Mouse (Mus musculus) kidney, adult 2 months (tissue): Measurements from ENCODE around the gene Prickle2. TPM values are rescaled to one million over a fixed set of nuclear protein-coding genes. Genes with fewer than 3 reads are reported as not detected.

ENCODE experiments used
- DNase-seq: peaks from one replicate; pipeline ENCODE4 v3.0.0; 2021
- H3K27ac ChIP-seq: fragments of 200-500 bp; 2 replicates; pipeline ENCODE4 v1.5.1; 2012; ENCODE audit warnings: low read depth, low read length, control low read depth, inconsistent platforms; ENCODE audit not compliant: insufficient read depth
- H3K27me3 ChIP-seq: fragments of 200-500 bp; replicated peaks from 2 replicates; pipeline ENCODE4 v1.6.1; 2012; ENCODE audit warnings: mild to moderate bottlenecking, moderate library complexity, low read length, inconsistent platforms; ENCODE audit not compliant: control insufficient read depth, insufficient read depth
- H3K36me3 ChIP-seq: fragments of 200-500 bp; 2 replicates; pipeline ENCODE4 v1.6.1; 2012; ENCODE audit warnings: mild to moderate bottlenecking, moderate library complexity, low read length, inconsistent platforms; ENCODE audit not compliant: control insufficient read depth, insufficient read depth
- H3K4me1 ChIP-seq: fragments of 200-500 bp; 2 replicates; pipeline ENCODE4 v1.6.1; 2011; ENCODE audit warnings: low read length; ENCODE audit not compliant: control insufficient read depth, insufficient read depth
- H3K4me3 ChIP-seq: fragments of 200-500 bp; 2 replicates; pipeline ENCODE4 v1.5.1; 2011; ENCODE audit warnings: mild to moderate bottlenecking, low read depth, low read length, control low read depth; ENCODE audit not compliant: insufficient read depth
- CTCF ChIP-seq: fragments of 200-500 bp; conservative IDR thresholded peaks from 2 replicates; pipeline ENCODE4 v1.5.1; 2011; ENCODE audit warnings: low read depth, mild to moderate bottlenecking, control low read depth, low read length, moderate library complexity, mixed read lengths; ENCODE audit not compliant: insufficient read depth, insufficient read length
- POLR2A ChIP-seq: fragments of 200-500 bp; IDR thresholded peaks from one replicate; pipeline ENCODE4 v1.6.1; 2011; ENCODE audit warnings: low read depth, low read length, control low read depth
- WGBS: fragments of 180-500 bp; shearing (Covaris S2); methylation state at CpG from one replicate; pipeline ENCODE4 v1.1.7; 2018; 5-methylcytosine and 5-hydroxymethylcytosine counted together
- polyA plus RNA-seq: library from polyadenylated mRNA; depleted of rRNA; stranded (reverse); fragments of >200 nt; gene quantifications from 2 replicates; pipeline ENCODE4 v1.2.3, GENCODE M21; 2012

Gene Prickle2
- polyA plus RNA-seq, 1 experiment: 2.5 TPM

DNA sequence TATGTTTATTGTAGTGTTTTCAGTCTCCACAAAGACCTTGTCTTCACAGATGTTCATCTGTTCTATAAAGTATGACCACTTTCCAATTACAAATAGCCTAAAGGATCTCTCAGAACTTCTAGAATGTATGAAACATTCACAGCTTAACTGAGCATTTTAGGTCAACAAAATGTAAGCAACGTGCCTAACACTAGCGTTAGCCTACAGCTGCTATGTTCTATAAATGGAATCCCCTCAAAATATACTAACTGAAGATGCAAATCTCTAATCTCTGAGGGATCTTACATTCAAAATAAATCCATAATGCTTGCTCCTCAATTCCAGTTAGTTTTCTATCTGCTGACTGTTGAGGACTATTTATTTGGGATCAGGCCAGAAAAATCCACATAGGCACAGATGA, 65.1 kb downstream of the Prickle2 start:
- Histone ChIP-seq H3K4me1 (no peaks in the 10 kb centered on the region), H3K36me3 (no peaks in the 10 kb centered on the region), H3K27ac (no peak overlapping the region), H3K4me3 (no peak overlapping the region), H3K27me3 (no peaks in the 10 kb centered on the region)
- no peak for DNase-seq
- TF ChIP-seq POLR2A: no peak
- WGBS: 89% methylated on average over 2 of the region's 2 CpGs

DNA sequence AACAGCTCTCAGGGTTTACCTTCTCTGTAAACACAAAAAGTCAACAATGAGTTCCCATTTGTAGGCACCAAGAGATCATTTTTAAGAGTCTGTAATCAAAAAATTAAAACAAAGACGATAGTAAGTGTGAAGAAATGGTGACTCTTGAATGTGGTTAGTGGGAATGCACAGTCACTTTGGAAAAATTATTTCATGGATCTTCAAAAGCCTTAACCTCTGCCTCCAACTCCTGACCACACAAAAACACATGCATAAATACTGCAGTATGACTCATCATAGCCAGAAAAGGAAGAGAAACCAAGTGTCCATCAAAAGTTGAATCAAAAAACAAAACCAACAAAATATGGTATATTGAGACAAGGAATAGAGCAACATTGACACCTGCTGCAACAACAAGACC, 69.5 kb downstream of the Prickle2 start:
- 70% methylated on average over 1 of the region's 1 CpGs for WGBS

DNA sequence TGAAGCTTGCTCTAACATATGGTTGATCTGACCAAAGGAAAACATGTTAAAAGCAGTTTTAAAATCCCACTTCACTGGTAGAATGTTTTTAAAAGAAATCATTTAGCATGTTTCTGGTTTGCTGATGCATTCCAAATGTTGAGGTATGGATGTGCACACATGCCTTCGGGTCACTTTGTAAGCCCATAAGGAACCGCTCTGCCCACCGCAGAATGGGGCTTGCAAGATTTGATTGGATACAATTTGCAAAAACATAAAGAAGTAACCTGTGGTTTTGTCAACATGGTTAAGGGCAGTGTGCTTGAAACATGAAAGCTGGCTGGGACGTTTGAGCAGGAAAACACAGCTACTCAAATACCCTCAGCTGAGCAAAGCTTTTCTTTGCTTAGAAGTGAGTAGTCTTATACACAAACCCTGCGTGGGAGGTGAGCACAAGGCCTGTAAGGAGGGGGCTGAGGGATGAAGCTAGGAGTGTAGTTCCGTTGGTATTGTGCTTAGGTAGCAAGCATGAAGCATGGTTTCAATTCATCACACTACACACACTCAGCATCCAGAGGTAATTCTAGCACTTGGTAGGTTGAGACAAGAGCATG, 71.0 kb downstream of the Prickle2 start:
- Histone ChIP-seq H3K4me1 (no peaks in the 10 kb centered on the region), H3K27me3 (no peaks in the 10 kb centered on the region), H3K36me3 (no peaks in the 10 kb centered on the region), H3K27ac (no peak overlapping the region), H3K4me3 (no peak overlapping the region)
- no peak for DNase-seq
- TF ChIP-seq CTCF (no peak), POLR2A (no peak)
- 74% methylated on average over 6 of the region's 6 CpGs for WGBS

More for the DNA sequence above, 69.5 kb downstream of the Prickle2 start:
- Histone ChIP-seq H3K27ac (no peak overlapping the region), H3K36me3 (no peaks in the 10 kb centered on the region), H3K4me3 (no peak overlapping the region), H3K27me3 (no peaks in the 10 kb centered on the region), H3K4me1 (no peaks in the 10 kb centered on the region)
- TF ChIP-seq POLR2A: no peak
- no peak for TF ChIP-seq CTCF
- no peak for DNase-seq

DNA sequence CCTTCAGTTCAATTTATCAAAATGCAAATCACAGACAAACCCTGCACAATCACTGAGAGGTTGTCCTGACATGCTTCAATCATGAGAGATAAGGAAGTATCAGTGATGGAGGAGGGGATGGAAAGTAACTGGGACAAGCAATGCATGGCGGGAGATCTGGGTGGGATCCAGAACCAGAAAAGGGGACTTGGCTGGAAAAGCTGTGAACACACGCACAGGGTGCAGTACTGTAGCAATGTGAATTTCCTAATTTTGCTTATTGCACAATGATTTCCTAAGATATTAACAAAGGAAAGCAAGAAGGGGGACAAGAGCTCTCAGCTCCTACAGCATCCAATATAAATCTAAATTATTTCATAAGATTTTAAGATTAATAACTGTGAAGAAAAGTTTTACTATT, 75.0 kb downstream of the Prickle2 start:
- no peak for TF ChIP-seq POLR2A
- TF ChIP-seq CTCF: no peak
- DNase-seq: no peak

DNA sequence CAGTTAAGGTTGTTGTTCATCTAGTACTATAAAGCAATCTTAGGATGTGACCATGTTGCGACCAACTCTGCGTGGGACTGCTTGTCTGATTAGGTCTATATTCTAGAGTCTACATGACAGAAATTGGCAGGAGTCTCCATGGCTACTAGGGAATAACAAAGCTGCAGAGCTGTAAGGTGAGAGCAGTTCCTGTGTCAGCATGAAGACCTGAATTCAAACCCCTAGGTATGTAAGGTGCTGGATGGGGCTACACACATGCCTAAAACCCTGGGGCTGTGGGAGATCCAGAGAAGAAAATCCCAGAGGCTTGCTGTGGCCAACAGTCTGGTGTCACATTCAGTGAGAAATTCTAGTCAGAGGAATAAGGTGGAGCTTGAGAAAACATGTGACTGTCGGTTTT, 78.2 kb downstream of the Prickle2 start:
- 86% methylated on average over 3 of the region's 3 CpGs for WGBS
- Histone ChIP-seq H3K4me1 (no peaks in the 10 kb centered on the region), H3K36me3 (no peaks in the 10 kb centered on the region), H3K4me3 (no peak overlapping the region), H3K27me3 (no peaks in the 10 kb centered on the region), H3K27ac (no peak overlapping the region)
- TF ChIP-seq CTCF (no peak), POLR2A (no peak)
- DNase-seq: no peak

More for the DNA sequence above, 75.0 kb downstream of the Prickle2 start:
- no peaks in the 10 kb centered on the region for H3K27me3 ChIP-seq
- H3K36me3 ChIP-seq: no peaks in the 10 kb centered on the region
- WGBS: 90% methylated on average over 2 of the region's 2 CpGs
- H3K4me3 ChIP-seq: no peak overlapping the region
- H3K27ac ChIP-seq: no peak overlapping the region
- H3K4me1 ChIP-seq: no peaks in the 10 kb centered on the region

DNA sequence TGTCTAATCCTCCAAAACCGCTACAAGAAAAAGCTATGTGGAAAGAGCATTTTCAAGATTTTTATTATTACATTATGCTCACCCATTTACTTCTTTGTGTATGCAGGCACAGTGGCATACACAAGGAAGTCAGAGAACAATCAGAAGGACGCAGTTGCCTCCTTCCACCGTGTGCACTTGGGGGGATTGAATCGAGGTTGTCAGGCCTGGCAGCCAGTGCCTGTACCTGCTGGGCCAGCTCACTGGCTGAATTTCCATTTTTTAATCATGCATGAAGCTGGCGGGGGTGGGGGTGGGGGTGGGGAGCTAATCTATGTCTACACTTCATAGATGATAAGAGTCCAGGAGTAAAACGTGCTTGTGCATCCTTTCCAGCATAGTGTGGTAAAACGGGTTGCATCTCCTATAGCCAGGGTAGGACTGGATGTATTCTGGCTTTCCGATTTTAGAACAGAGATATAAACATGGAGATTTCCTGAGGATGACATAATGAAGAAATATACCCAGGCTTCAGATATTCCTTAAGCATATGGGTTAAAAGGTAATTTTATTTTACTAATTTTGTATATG, 78.8 kb downstream of the Prickle2 start:
- TF ChIP-seq POLR2A (no peak), CTCF (no peak)
- DNase-seq: no peak
- Histone ChIP-seq H3K36me3 (no peaks in the 10 kb centered on the region), H3K4me3 (no peak overlapping the region), H3K27me3 (no peaks in the 10 kb centered on the region), H3K4me1 (no peaks in the 10 kb centered on the region), H3K27ac (no peak overlapping the region)
- 75% methylated on average over 8 of the region's 8 CpGs for WGBS

DNA sequence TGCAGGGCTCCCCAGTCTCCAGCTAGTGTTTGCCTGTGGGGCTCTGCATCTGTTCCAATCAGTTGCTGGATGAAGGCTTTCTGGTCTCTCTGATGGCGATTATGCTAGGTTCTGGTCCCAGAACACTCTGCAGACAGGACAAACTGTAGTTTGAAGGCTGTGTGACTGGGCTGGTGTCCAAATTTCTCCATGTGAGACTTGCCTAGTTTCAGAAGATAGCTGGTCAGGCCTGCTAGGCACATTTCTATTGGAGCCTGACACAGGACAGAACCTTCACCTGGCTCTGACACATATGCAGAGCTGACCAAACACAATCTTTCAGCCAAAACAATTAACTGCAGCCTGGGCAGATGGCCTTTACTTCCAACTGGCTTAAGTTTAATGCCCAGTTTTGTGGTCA, 80.0 kb downstream of the Prickle2 start:
- Histone ChIP-seq H3K4me1 (no peaks in the 10 kb centered on the region), H3K27ac (no peak overlapping the region), H3K36me3 (no peaks in the 10 kb centered on the region), H3K27me3 (no peaks in the 10 kb centered on the region), H3K4me3 (no peak overlapping the region)
- 65% methylated on average over 1 of the region's 1 CpGs for WGBS
- DNase-seq: no peak
- TF ChIP-seq POLR2A: no peak
- no peak for TF ChIP-seq CTCF

DNA sequence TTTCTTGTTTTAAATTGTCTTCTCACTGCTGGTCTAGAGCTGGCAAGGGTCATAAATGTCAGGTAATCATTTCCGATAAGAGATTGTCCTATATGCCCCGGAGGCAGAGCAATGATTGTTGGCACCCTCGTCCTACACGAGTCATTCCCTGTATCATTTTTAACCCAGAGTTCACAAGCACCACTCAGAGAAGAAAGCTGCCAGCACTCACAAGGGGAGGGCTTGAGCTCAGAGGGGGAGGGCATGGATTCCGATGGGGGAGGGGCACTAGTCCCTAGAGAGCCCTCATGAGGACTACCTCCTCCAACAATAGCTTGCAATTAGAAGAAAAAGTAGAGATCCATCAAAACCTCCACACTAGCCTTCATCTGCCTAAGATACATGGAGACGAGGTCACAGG, 81.6 kb downstream of the Prickle2 start:
- Histone ChIP-seq H3K4me3 (no peak overlapping the region), H3K36me3 (no peaks in the 10 kb centered on the region), H3K27ac (no peak overlapping the region), H3K27me3 (no peaks in the 10 kb centered on the region), H3K4me1 (no peaks in the 10 kb centered on the region)
- 62% methylated on average over 6 of the region's 6 CpGs for WGBS
- TF ChIP-seq POLR2A (no peak), CTCF (no peak)
- DNase-seq: no peak
